Mouse (Mus musculus) layer of hippocampus, adult 2 months (tissue): ENCODE data around the gene Aptx. TPM values are rescaled to one million over a fixed set of nuclear protein-coding genes. Genes with fewer than 3 reads are reported as not detected.

Experiments
- DNase-seq, 2 experiments: peaks; one replicate each; pipeline ENCODE4 v3.0.0; 2022; ENCODE audit warnings: low spot score in 2 of 2
- H3K27ac ChIP-seq: fragments of 200-600 bp; 2 replicates; pipeline ENCODE4 v1.8.1; 2022
- H3K4me3 ChIP-seq: fragments of 200-600 bp; 2 replicates; pipeline ENCODE4 v1.8.1; 2022; ENCODE audit warnings: mild to moderate bottlenecking
- CTCF ChIP-seq: fragments of 200-600 bp; conservative IDR thresholded peaks from 2 replicates; pipeline ENCODE4 v1.8.1; 2022; ENCODE audit warnings: antibody characterized with exemption, mild to moderate bottlenecking, moderate library complexity
- long read RNA-seq, 2 experiments: library from polyadenylated mRNA; stranded (forward); transcript quantifications; one replicate each; pipeline ENCODE4 v2.0.0; 2021; ENCODE audit warnings: borderline mapping rate in 2 of 2
- total RNA-seq, 2 experiments: library from RNA; stranded (reverse); gene quantifications; 2 replicates each; pipeline ENCODE4 v1.2.3; 2021

The Aptx gene
- 10 to 100 TPM; 26.8 to 29.0 TPM for total RNA-seq
- long read RNA-seq, experiment 1, full-length matches to known transcripts: 2 of 12 reads
- long read RNA-seq, experiment 1, partial matches to known transcripts: 6 of 12 reads
- long read RNA-seq, experiment 1, other reads (novel, unspliced or antisense): 4 of 12 reads
- long read RNA-seq, experiment 2, full-length matches to known transcripts: 13 of 20 reads
- long read RNA-seq, experiment 2, partial matches to known transcripts: 1 of 20 reads
- long read RNA-seq, experiment 2, other reads (novel, unspliced or antisense): 6 of 20 reads

GRCm38 (mm10) chr4:40702797-40703709 is at the start of gene Aptx:
TSS of gene Aptx (minus strand) at chr4:40703194.
- TF ChIP-seq CTCF: peak; percentile 45
- peak within 1 kb of the TSS; percentile 93 for H3K4me3 ChIP-seq
- DNase-seq: peak; percentile 95 to 97
- peak within 1 kb of the TSS; percentile 99 for H3K27ac ChIP-seq

- DNase-seq: no peak
- no peak overlapping the region for H3K27ac ChIP-seq
- H3K4me3 ChIP-seq: no peak overlapping the region
- TF ChIP-seq CTCF: no peak
Measured at GRCm38 (mm10) chr4:40735351-40735750, 32.4 kb upstream of the Aptx start.

- no peak for TF ChIP-seq CTCF
- Histone ChIP-seq H3K27ac (no peak overlapping the region), H3K4me3 (no peak overlapping the region)
- no peak for DNase-seq
Measured at GRCm38 (mm10) chr4:40731262-40731661, 28.3 kb upstream of the Aptx start.

- H3K4me3 ChIP-seq: no peak overlapping the region
- peak; percentile 52 for TF ChIP-seq CTCF
- DNase-seq: no peak
- H3K27ac ChIP-seq: no peak overlapping the region
Measured at GRCm38 (mm10) chr4:40727247-40727646, 24.3 kb upstream of the Aptx start.

- Histone ChIP-seq H3K27ac (no peak overlapping the region), H3K4me3 (peak overlapping the region; percentile 100; the same call in 1 of the 2 replicates)
- no peak for DNase-seq
- no peak for TF ChIP-seq CTCF
Measured at GRCm38 (mm10) chr4:40725554-40725953, 22.6 kb upstream of the Aptx start.

GRCm38 (mm10) chr4:40725141-40725540 is 22.1 kb upstream of the Aptx start:
- TF ChIP-seq CTCF: no peak
- H3K4me3 ChIP-seq: peak overlapping the region; percentile 100

GRCm38 (mm10) chr4:40722687-40723460 is 19.9 kb upstream of the Aptx start:
- H3K27ac ChIP-seq: peak overlapping the region; percentile 100
- peak overlapping the region; percentile 100 for H3K4me3 ChIP-seq
- peak; percentile 80 to 83 for DNase-seq
- no peak for TF ChIP-seq CTCF

More at GRCm38 (mm10) chr4:40725141-40725540, 22.1 kb upstream of the Aptx start:
- no peak for DNase-seq
- H3K27ac ChIP-seq: no peak overlapping the region

- Histone ChIP-seq H3K27ac (peak within 1 kb of the TSS; percentile 100), H3K4me3 (peak within 1 kb of the TSS; percentile 100)
- peak; percentile 21; the same call in 1 of the 2 replicates for TF ChIP-seq CTCF
- peak; percentile 93 to 98 for DNase-seq
Measured at GRCm38 (mm10) chr4:40722011-40722666, 19.1 kb upstream of the Aptx start, which contains the start of gene Dnaja1. TSS of gene Dnaja1 (plus strand) at chr4:40722150.

GRCm38 (mm10) chr4:40720910-40721309 is 17.9 kb upstream of the Aptx start:
- peak overlapping the region; percentile 100 for H3K27ac ChIP-seq
- no peak for DNase-seq
- no peak overlapping the region for H3K4me3 ChIP-seq
- TF ChIP-seq CTCF: no peak

GRCm38 (mm10) chr4:40717141-40717540 is 14.1 kb upstream of the Aptx start:
- Histone ChIP-seq H3K27ac (no peak overlapping the region), H3K4me3 (no peak overlapping the region)
- no peak for DNase-seq
- no peak for TF ChIP-seq CTCF

GRCm38 (mm10) chr4:40703710-40704275 is 799 bp upstream of the Aptx start:
- Histone ChIP-seq H3K4me3 (peak overlapping the region; percentile 93), H3K27ac (peak overlapping the region; percentile 99)
- no peak for TF ChIP-seq CTCF
- DNase-seq: no peak

- peak overlapping the region; percentile 93 for H3K4me3 ChIP-seq
- no peak for TF ChIP-seq CTCF
- no peak overlapping the region; the same call in 1 of the 2 replicates for H3K27ac ChIP-seq
- DNase-seq: no peak
Measured at GRCm38 (mm10) chr4:40701796-40702195, 1.2 kb downstream of the Aptx start.
